Mouse (Mus musculus) hindbrain, embryonic 15.5 days (tissue): ENCODE measurements around the gene Helz. TPM values are rescaled to one million over a fixed set of nuclear protein-coding genes. Genes with fewer than 3 reads are reported as not detected.
"Not testable (repeated sequence)": the region's sequence is repeated elsewhere in the genome, so short reads cannot be mapped to it uniquely, and the experiment has no call there.

ENCODE experiments used
- ATAC-seq: fragments of 200-750 bp; cut with Nextera tagmentation; 2 replicates; pipeline ENCODE4 v1.8.0; 2017; ENCODE audit warnings: low read depth, moderate number of reproducible peaks, moderate TSS enrichment; ENCODE audit not compliant: low FRiP score
- H3K27ac ChIP-seq: fragments of 300-500 bp; sonication (generic); replicated peaks from 2 replicates; pipeline ENCODE4 v1.5.1; 2015; ENCODE audit warnings: mild to moderate bottlenecking, inconsistent platforms
- H3K27me3 ChIP-seq: fragments of 300-500 bp; sonication (generic); 2 replicates; pipeline ENCODE4 v1.6.1; 2015; ENCODE audit warnings: control low read depth, inconsistent platforms
- H3K36me3 ChIP-seq: fragments of 300-500 bp; sonication (generic); 2 replicates; pipeline ENCODE4 v1.6.1; 2015; ENCODE audit warnings: control low read depth, inconsistent platforms
- H3K4me1 ChIP-seq: fragments of 300-500 bp; sonication (generic); replicated peaks from 2 replicates; pipeline ENCODE4 v1.6.1; 2015; ENCODE audit warnings: control low read depth, inconsistent platforms
- H3K4me2 ChIP-seq: fragments of 300-500 bp; sonication (generic); 2 replicates; pipeline ENCODE4 v1.6.1; 2015; ENCODE audit warnings: moderate library complexity, mild to moderate bottlenecking, inconsistent platforms
- H3K4me3 ChIP-seq: fragments of 300-500 bp; sonication (generic); 2 replicates; pipeline ENCODE4 v1.5.1; 2015; ENCODE audit warnings: mild to moderate bottlenecking, inconsistent platforms
- H3K9ac ChIP-seq: fragments of 300-500 bp; sonication (generic); 2 replicates; pipeline ENCODE4 v1.6.1; 2015; ENCODE audit warnings: inconsistent platforms
- H3K9me3 ChIP-seq: fragments of 300-500 bp; sonication (generic); 2 replicates; pipeline ENCODE4 v1.6.1; 2016; ENCODE audit warnings: control low read depth, inconsistent platforms
- WGBS: fragments of 180-500 bp; shearing (Covaris S2); methylation state at CpG from one replicate; pipeline ENCODE4 v1.1.7; 2015; 5-methylcytosine and 5-hydroxymethylcytosine counted together
- polyA plus RNA-seq: library from polyadenylated mRNA; unstranded; fragments of >200 nt; fragmentation: Nextera tagmentation; extraction: Ambion mirVana; gene quantifications from 2 replicates; pipeline ENCODE4 v1.2.1, GENCODE M21; 2015

Gene Helz
- polyA plus RNA-seq, 1 experiment from 2014 or later, result 16.8 TPM

DNA sequence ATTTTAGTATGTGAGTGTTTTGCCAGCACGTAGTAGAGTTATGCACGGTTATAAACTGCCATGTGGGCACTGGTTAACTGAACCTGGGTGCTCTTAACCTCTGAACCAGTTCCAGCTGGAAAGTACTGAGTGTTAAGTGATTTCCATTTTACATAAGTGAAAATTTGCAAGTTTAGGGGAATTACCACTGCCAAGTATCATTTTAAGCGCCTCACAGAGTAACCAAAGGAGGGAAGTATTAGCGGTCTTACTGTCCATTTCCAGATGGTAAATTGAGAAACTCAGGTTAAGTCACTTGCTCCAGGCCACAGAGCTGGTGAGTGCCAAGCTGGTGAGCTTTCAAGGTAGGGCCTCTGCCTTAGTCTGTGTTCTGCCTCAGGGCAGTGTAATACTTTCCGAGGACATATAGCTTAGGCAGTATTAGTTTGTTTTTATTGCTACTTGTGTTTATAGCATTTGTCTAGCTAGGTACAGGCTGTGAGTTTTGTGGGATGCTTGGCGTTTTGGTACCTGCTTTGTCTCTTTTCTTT is 20.8 kb downstream of the Helz start:
- 96% methylated on average over 6 of the region's 6 CpGs for WGBS
- no peak for ATAC-seq
- H3K4me1 ChIP-seq, result peaks cover 4% of the 10 kb centered on the region; the same call in 1 of the 2 replicates

GRCm38 (mm10) chr11:107570891-107571290 is 23.2 kb downstream of the Helz start:
- 77% methylated on average over 8 of the region's 8 CpGs for WGBS
- H3K36me3 ChIP-seq, H3K9me3 ChIP-seq, H3K9ac ChIP-seq, ATAC-seq, H3K4me3 ChIP-seq, H3K27me3 ChIP-seq, H3K4me1 ChIP-seq, H3K27ac ChIP-seq, H3K4me2 ChIP-seq: not testable (repeated sequence)

More for the DNA sequence above, 20.8 kb downstream of the Helz start:
- Histone ChIP-seq H3K27me3 (no peaks in the 10 kb centered on the region), H3K27ac (no peak overlapping the region), H3K36me3 (no peaks in the 10 kb centered on the region), H3K9ac (no peak overlapping the region), H3K4me3 (no peak overlapping the region), H3K9me3 (no peaks in the 10 kb centered on the region), H3K4me2 (no peak overlapping the region)

DNA sequence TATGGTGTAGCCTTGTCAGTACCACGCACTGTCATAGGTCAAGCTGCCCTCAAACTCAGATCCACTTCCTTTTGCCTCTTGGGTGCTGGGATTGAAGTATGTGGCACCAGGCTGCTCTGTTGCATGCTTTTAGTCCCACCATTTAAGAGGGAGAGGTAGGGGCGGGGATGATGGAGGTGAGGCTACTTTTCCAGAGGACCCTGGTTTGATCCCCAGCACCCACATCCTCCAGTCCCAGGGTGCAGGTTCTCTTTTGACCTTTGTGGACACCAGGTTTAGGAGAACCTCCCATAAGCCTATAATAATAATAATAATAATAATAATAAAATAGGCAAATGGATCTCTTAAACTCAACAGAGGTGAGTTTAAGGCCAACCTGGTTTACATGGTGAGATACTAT is 23.6 kb downstream of the Helz start:
- Histone ChIP-seq H3K27ac (no peak overlapping the region), H3K4me2 (no peak overlapping the region), H3K9me3 (no peaks in the 10 kb centered on the region), H3K27me3 (no peaks in the 10 kb centered on the region), H3K36me3 (peaks cover 13% of the 10 kb centered on the region), H3K4me3 (no peak overlapping the region), H3K9ac (no peak overlapping the region), H3K4me1 (peaks cover 7% of the 10 kb centered on the region; the same call in 1 of the 2 replicates)
- WGBS, result 97% methylated on average over 2 of the region's 2 CpGs
- ATAC-seq, result no peak

DNA sequence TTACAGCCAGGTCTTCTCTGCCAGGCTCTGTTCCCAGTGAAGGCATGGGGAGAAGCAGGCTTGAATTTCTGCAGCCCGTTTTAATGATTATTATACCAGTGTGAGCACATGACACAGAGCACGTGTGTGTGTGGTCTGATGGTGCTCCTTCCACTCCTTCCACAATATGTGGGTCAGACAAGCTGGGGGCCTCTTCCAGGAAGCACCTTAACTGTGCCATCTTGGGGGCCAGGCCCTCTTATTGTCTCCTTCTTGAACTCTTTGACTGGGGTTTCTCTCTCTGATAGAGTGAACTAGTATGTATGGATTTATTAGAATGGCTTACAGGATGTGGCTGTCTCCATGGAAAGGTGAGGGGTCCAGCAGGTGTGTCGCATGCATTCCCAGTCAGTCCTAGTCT is 24.8 kb downstream of the Helz start:
- H3K36me3 ChIP-seq, result peaks cover 16% of the 10 kb centered on the region
- peaks cover 7% of the 10 kb centered on the region; the same call in 1 of the 2 replicates for H3K4me1 ChIP-seq
- no peak for ATAC-seq
- H3K27ac ChIP-seq, result no peak overlapping the region
- H3K9ac ChIP-seq, result no peak overlapping the region
- no peak overlapping the region for H3K4me2 ChIP-seq
- no peak overlapping the region for H3K4me3 ChIP-seq
- no peaks in the 10 kb centered on the region for H3K9me3 ChIP-seq
- H3K27me3 ChIP-seq, result no peaks in the 10 kb centered on the region
- WGBS, result 88% methylated on average over 3 of the region's 3 CpGs

- 57% methylated on average over 11 of the region's 11 CpGs for WGBS
- peak; percentile 28; the same call in 1 of the 2 replicates for ATAC-seq
- Histone ChIP-seq H3K4me3 (no peak overlapping the region), H3K4me2 (no peak overlapping the region), H3K27ac (no peak overlapping the region), H3K9me3 (no peaks in the 10 kb centered on the region), H3K36me3 (peaks cover 16% of the 10 kb centered on the region), H3K27me3 (no peaks in the 10 kb centered on the region), H3K4me1 (peaks cover 7% of the 10 kb centered on the region; the same call in 1 of the 2 replicates), H3K9ac (no peak overlapping the region)
Observed at GRCm38 (mm10) chr11:107573061-107573692, 25.4 kb downstream of the Helz start.

DNA sequence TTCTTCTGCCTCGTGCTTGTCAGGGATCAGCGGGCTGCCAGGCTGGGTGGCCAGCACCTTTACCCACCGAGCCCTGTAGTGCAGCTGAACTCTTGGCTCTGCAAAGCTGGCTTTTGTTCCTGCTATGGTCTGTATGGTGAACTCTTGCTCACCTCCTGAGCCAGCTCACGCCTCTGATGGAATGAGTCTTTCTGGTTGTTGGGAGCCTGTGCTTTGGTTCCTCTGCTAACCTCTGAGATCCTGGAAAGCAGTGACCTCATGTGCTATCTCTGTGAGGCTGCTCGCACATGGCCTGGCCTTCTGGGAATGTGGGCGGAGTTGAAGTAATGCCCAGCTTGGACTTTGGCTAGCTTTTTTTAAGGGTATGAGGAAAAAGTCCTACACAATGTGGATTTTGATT is 26.1 kb downstream of the Helz start:
- H3K27ac ChIP-seq, result no peak overlapping the region; the same call in 1 of the 2 replicates
- no peak overlapping the region for H3K4me2 ChIP-seq
- peaks cover 17% of the 10 kb centered on the region for H3K36me3 ChIP-seq
- no peaks in the 10 kb centered on the region for H3K9me3 ChIP-seq
- no peak overlapping the region for H3K9ac ChIP-seq
- H3K4me1 ChIP-seq, result peaks cover 7% of the 10 kb centered on the region; the same call in 1 of the 2 replicates
- H3K4me3 ChIP-seq, result no peak overlapping the region
- WGBS, result 52% methylated on average over 6 of the region's 6 CpGs
- ATAC-seq, result no peak
- no peaks in the 10 kb centered on the region for H3K27me3 ChIP-seq

GRCm38 (mm10) chr11:107574811-107575705 is 27.3 kb downstream of the Helz start:
- WGBS, result 95% methylated on average over 20 of the region's 20 CpGs
- no peaks in the 10 kb centered on the region for H3K27me3 ChIP-seq
- H3K9me3 ChIP-seq, result no peaks in the 10 kb centered on the region
- no peak overlapping the region for H3K4me3 ChIP-seq
- no peak overlapping the region for H3K9ac ChIP-seq
- ATAC-seq, result no peak
- peaks cover 18% of the 10 kb centered on the region for H3K36me3 ChIP-seq
- H3K27ac ChIP-seq, result no peak overlapping the region
- H3K4me1 ChIP-seq, result peaks cover 7% of the 10 kb centered on the region; the same call in 1 of the 2 replicates
- H3K4me2 ChIP-seq, result no peak overlapping the region

GRCm38 (mm10) chr11:107576186-107576585 is 28.5 kb downstream of the Helz start:
- H3K36me3 ChIP-seq, result peaks cover 18% of the 10 kb centered on the region
- H3K27ac ChIP-seq, result no peak overlapping the region
- peaks cover 7% of the 10 kb centered on the region; the same call in 1 of the 2 replicates for H3K4me1 ChIP-seq
- no peaks in the 10 kb centered on the region for H3K9me3 ChIP-seq
- no peak for ATAC-seq
- no peak overlapping the region for H3K4me3 ChIP-seq
- no peaks in the 10 kb centered on the region for H3K27me3 ChIP-seq
- 80% methylated on average over 7 of the region's 7 CpGs for WGBS
- no peak overlapping the region for H3K4me2 ChIP-seq
- no peak overlapping the region for H3K9ac ChIP-seq

DNA sequence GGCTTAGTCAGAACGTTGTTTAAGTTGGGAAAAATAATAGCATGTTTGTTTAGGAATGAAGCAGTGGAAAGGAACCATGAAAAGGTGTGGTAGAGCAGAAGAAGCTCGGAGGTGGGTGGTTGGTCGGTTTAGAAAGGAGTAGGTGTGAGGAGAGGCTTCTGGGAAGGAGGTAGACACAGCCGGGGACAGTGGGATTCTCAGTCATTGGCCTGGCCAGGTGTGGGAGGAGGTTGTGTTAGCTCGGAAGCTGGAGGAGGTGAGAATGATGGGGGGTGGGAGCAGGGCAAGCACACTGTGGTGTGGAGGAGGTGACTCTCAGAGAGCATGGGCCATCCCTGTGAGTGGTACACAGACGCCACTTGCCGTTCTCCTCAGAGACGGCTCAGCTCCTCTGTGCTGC is 29.7 kb downstream of the Helz start:
- Histone ChIP-seq H3K27ac (no peak overlapping the region), H3K36me3 (peaks cover 18% of the 10 kb centered on the region), H3K4me3 (no peak overlapping the region), H3K27me3 (no peaks in the 10 kb centered on the region), H3K4me1 (peaks cover 7% of the 10 kb centered on the region; the same call in 1 of the 2 replicates), H3K4me2 (no peak overlapping the region), H3K9me3 (no peaks in the 10 kb centered on the region), H3K9ac (no peak overlapping the region)
- 76% methylated on average over 8 of the region's 8 CpGs for WGBS
- no peak for ATAC-seq

DNA sequence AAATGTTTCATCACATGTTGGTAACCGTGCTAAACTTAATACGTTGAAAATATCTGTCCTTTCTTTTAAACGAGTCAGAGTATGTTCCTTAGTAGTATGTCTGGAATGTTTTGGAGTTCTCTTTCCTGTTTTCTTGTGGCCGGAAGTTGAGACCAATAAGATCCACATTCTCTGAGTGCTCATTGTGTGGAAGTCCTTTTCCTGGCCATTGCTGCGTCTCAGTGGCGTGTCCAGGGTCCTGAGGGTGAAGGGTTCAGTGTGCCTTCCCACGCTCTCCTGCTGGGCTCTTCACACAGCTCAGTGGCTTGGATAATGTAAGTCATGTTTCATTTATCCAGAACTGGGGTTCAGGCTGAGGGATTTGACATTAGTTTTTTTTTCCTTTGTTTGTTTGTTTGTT is 30.5 kb downstream of the Helz start:
- no peak overlapping the region for H3K4me2 ChIP-seq
- H3K9ac ChIP-seq, result no peak overlapping the region
- peaks cover 6% of the 10 kb centered on the region; the same call in 1 of the 2 replicates for H3K4me1 ChIP-seq
- no peak overlapping the region for H3K4me3 ChIP-seq
- H3K27ac ChIP-seq, result no peak overlapping the region
- ATAC-seq, result no peak
- H3K27me3 ChIP-seq, result no peaks in the 10 kb centered on the region
- H3K36me3 ChIP-seq, result peaks cover 18% of the 10 kb centered on the region
- WGBS, result 54% methylated on average over 7 of the region's 7 CpGs
- H3K9me3 ChIP-seq, result no peaks in the 10 kb centered on the region

- Histone ChIP-seq H3K9ac (no peak overlapping the region), H3K27ac (no peak overlapping the region), H3K27me3 (no peaks in the 10 kb centered on the region), H3K4me3 (no peak overlapping the region), H3K9me3 (no peaks in the 10 kb centered on the region), H3K4me2 (no peak overlapping the region), H3K36me3 (peaks cover 13% of the 10 kb centered on the region; the same call in 1 of the 2 replicates), H3K4me1 (peaks cover 5% of the 10 kb centered on the region)
- WGBS, result 99% methylated on average over 4 of the region's 4 CpGs
- no peak for ATAC-seq
Observed at GRCm38 (mm10) chr11:107580786-107581185, 33.1 kb downstream of the Helz start.
